Mouse (Mus musculus) CH12.LX (cell line): Measurements from ENCODE around the gene Rsbn1. TPM values are rescaled to one million over a fixed set of nuclear protein-coding genes. Genes with fewer than 3 reads are reported as not detected.

Source experiments
- DNase-seq: peaks from one replicate; pipeline ENCODE4 v3.0.0-alpha.2; 2013; ENCODE audit errors: extremely low read depth
- H3K27ac ChIP-seq: 2 replicates; pipeline ENCODE4 v1.5.1; 2012; ENCODE audit warnings: low read depth, mild to moderate bottlenecking, control low read depth, moderate library complexity; ENCODE audit not compliant: insufficient read depth
- H3K27me3 ChIP-seq: replicated peaks from 2 replicates; pipeline ENCODE3; 2012; ENCODE audit warnings: inconsistent platforms
- H3K36me3 ChIP-seq, 2 experiments: replicated peaks in 1 of 2; 2 replicates each; pipeline versions ENCODE3 to v1.6.1; 2012; ENCODE audit warnings: inconsistent platforms in 1 of 2, low read length in 1 of 2, mild to moderate bottlenecking in 1 of 2, mixed read lengths in 1 of 2, moderate library complexity in 1 of 2; ENCODE audit not compliant: control insufficient read depth in 1 of 2, insufficient read depth in 1 of 2
- H3K4me1 ChIP-seq, 2 experiments: 2 replicates each; pipeline ENCODE4 v1.6.1; 2012; ENCODE audit warnings: inconsistent platforms in 1 of 2, moderate library complexity in 1 of 2; ENCODE audit not compliant: insufficient read depth in 2 of 2, control insufficient read depth in 1 of 2
- H3K4me2 ChIP-seq: 2 replicates; pipeline ENCODE4 v1.6.1; 2012; ENCODE audit warnings: low read depth, mild to moderate bottlenecking, control low read depth; ENCODE audit not compliant: poor library complexity, insufficient read depth, severe bottlenecking
- H3K4me3 ChIP-seq, 3 experiments: fragments of 150-350 bp in 1 of 3; sonication (generic) in 1 of 3; replicated peaks in 1 of 3; 2 replicates each; pipeline versions ENCODE3 to v1.5.1; 2011 to 2012; ENCODE audit warnings: low read depth in 2 of 3, low read length in 2 of 3, mild to moderate bottlenecking in 2 of 3, moderate library complexity in 2 of 3, control low read depth in 1 of 3, improper control_type of control experiment in 1 of 3, inconsistent platforms in 1 of 3, mixed read lengths in 1 of 3; ENCODE audit not compliant: poor library complexity in 1 of 3
- H3K79me2 ChIP-seq: replicated peaks from 2 replicates; pipeline ENCODE4 v1.6.1; 2012; ENCODE audit warnings: mild to moderate bottlenecking, moderate library complexity; ENCODE audit not compliant: control insufficient read depth, poor library complexity, insufficient read depth, severe bottlenecking; ENCODE audit errors: extremely low read depth
- H3K9ac ChIP-seq: 2 replicates; pipeline ENCODE4 v1.6.1; 2012; ENCODE audit warnings: low read depth, mild to moderate bottlenecking, control low read depth, moderate library complexity; ENCODE audit not compliant: insufficient read depth
- H3K9me3 ChIP-seq: replicated peaks from 2 replicates; pipeline ENCODE3; 2012; ENCODE audit warnings: low read length, inconsistent platforms, mixed read lengths
- CHD2 ChIP-seq: IDR thresholded peaks from 2 replicates; pipeline ENCODE4 v1.6.1; 2011; ENCODE audit warnings: low read length, improper control_type of control experiment
- EP300 ChIP-seq: IDR thresholded peaks from 2 replicates; pipeline ENCODE4 v1.6.1; 2011; ENCODE audit warnings: low read length, improper control_type of control experiment
- ETS1 ChIP-seq: conservative IDR thresholded peaks from 2 replicates; pipeline ENCODE4 v1.6.1; 2012; ENCODE audit warnings: low read depth, mild to moderate bottlenecking, inconsistent platforms, low read length, improper control_type of control experiment, moderate library complexity
- IRF4 ChIP-seq: IDR thresholded peaks from 2 replicates; pipeline ENCODE4 v1.6.1; 2014; ENCODE audit warnings: low read depth, mild to moderate bottlenecking, inconsistent platforms, low read length, improper control_type of control experiment
- JUN ChIP-seq: IDR thresholded peaks from 2 replicates; pipeline ENCODE4 v1.6.1; 2011; ENCODE audit warnings: low read depth, mild to moderate bottlenecking, low read length, improper control_type of control experiment, moderate library complexity; ENCODE audit not compliant: insufficient read depth
- MAFK ChIP-seq: IDR thresholded peaks from 2 replicates; pipeline ENCODE4 v1.6.1; 2011; ENCODE audit warnings: low read length, improper control_type of control experiment; ENCODE audit not compliant: insufficient replicate concordance
- MAX ChIP-seq: IDR thresholded peaks from 2 replicates; pipeline ENCODE4 v1.6.1; 2011; ENCODE audit warnings: low read length, improper control_type of control experiment
- MXI1 ChIP-seq: IDR thresholded peaks from 2 replicates; pipeline ENCODE4 v1.6.1; 2011; ENCODE audit warnings: mild to moderate bottlenecking, low read depth, low read length, improper control_type of control experiment
- MYC ChIP-seq: IDR thresholded peaks from 2 replicates; pipeline ENCODE4 v1.6.1; 2011; ENCODE audit warnings: low read depth, mild to moderate bottlenecking, improper control_type of control experiment, low read length
- NELFE ChIP-seq: IDR thresholded peaks from 2 replicates; pipeline ENCODE4 v1.6.1; 2011; ENCODE audit warnings: low read depth, low read length, improper control_type of control experiment
- SIN3A ChIP-seq: IDR thresholded peaks from 2 replicates; pipeline ENCODE4 v1.6.1; 2012; ENCODE audit warnings: low read length, improper control_type of control experiment, inconsistent platforms
- SMC3 ChIP-seq: IDR thresholded peaks from 2 replicates; pipeline ENCODE4 v1.6.1; 2011; ENCODE audit warnings: low read depth, low read length, improper control_type of control experiment
- TBP ChIP-seq: conservative IDR thresholded peaks from 2 replicates; pipeline ENCODE4 v1.6.1; 2011; ENCODE audit warnings: low read depth, low read length, improper control_type of control experiment
- TCF12 ChIP-seq: IDR thresholded peaks from 2 replicates; pipeline ENCODE4 v1.6.1; 2014; ENCODE audit warnings: low read depth, mild to moderate bottlenecking, inconsistent platforms, low read length, improper control_type of control experiment
- USF1 ChIP-seq: IDR thresholded peaks from 2 replicates; pipeline ENCODE4 v1.6.1; 2014; ENCODE audit warnings: low read depth, mild to moderate bottlenecking, inconsistent platforms, low read length, improper control_type of control experiment
- USF2 ChIP-seq: conservative IDR thresholded peaks from 2 replicates; pipeline ENCODE4 v1.6.1; 2011; ENCODE audit warnings: low read depth, low read length, improper control_type of control experiment
- ZC3H11A ChIP-seq: IDR thresholded peaks from 2 replicates; pipeline ENCODE4 v1.6.1; 2012; ENCODE audit warnings: low read depth, mild to moderate bottlenecking, inconsistent platforms, low read length, improper control_type of control experiment
- ZNF384 ChIP-seq: IDR thresholded peaks from 2 replicates; pipeline ENCODE4 v1.6.1; 2012; ENCODE audit warnings: low read depth, low read length, improper control_type of control experiment, inconsistent platforms
- dilution Hi-C: fragments of 300-500 bp; cut with MboI; formaldehyde crosslinking; loops from 2 replicates; pipeline ENCODE4 v1.14.3; 2020; ENCODE audit warnings: low sequenced_read_pairs; ENCODE audit not compliant: extremely low pct_unique_long_range_greater_than_20kb, extremely low pct_ligation_motif_present
- in situ Hi-C: fragments of 300-500 bp; cut with MboI; formaldehyde crosslinking; loops from 3 replicates; pipeline ENCODE4 v1.14.3; 2019; ENCODE audit warnings: low sequenced_read_pairs, low pct_ligation_motif_present, low pct_unique_long_range_greater_than_20kb, mixed read lengths
- polyA plus RNA-seq: library from polyadenylated mRNA; unstranded; fragments of >175 nt; gene quantifications from 2 replicates; pipeline ENCODE4 v1.2.1, GENCODE M21; 2012; ENCODE audit warnings: low read depth; ENCODE audit not compliant: insufficient read length
- total RNA-seq, 2 experiments: library from RNA; depleted of rRNA; stranded (reverse); fragments of 300-350 nt in 1 of 2; fragments of >200 nt in 1 of 2; gene quantifications; 2 replicates each; pipeline ENCODE4 v1.2.3; 2012 to 2014

Gene Rsbn1
- total and polyA plus RNA-seq, 3 experiments, result 13.0 to 19.6 (median 13.8) TPM

DNA sequence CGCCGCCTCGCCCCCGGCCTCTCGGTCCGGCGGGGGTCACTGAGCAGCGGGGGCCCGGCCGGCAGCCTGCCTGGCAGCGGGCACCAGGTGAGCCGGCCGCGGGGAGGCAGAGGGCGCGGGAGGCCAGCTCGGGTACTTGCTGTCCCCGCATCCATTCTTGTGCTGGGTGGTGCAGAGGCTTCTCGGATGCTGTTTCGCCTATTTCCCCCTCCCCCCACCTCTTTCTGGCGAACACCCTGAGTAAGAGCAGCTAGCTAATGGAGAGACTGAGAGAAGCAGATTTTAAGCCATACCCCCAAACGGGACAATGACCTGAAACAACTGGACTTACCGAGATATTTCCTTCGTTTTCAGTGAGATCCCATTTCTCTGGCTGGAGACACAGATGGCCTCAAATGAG is 54.8 kb downstream of the Rsbn1 start:
- peak overlapping the region; percentile 42; the same call in 1 of the 2 replicates for H3K4me2 ChIP-seq
- peaks cover 11 to 49% of the 10 kb centered on the region in 2 experiments for H3K36me3 ChIP-seq
- peak overlapping the region; percentile 89 for H3K27ac ChIP-seq
- H3K4me3 ChIP-seq, result peak overlapping the region; percentile 81 to 96 (median 84)
- H3K4me1 ChIP-seq, result peaks cover 0 to 36% of the 10 kb centered on the region in 2 experiments; a peak in 2 of 4 replicates
- peak overlapping the region; percentile 84 for H3K9ac ChIP-seq
- no peaks in the 10 kb centered on the region for H3K27me3 ChIP-seq
- peaks cover 21% of the 10 kb centered on the region for H3K79me2 ChIP-seq
- no peaks in the 10 kb centered on the region for H3K9me3 ChIP-seq
- in situ Hi-C loops, result no loop called here
- peak; percentile 63 for DNase-seq
- TF ChIP-seq MAX, result no peak
- no peak for TF ChIP-seq JUN
- no peak for TF ChIP-seq USF1
- TF ChIP-seq MAFK, result no peak
- TF ChIP-seq NELFE, result no peak
- no peak for TF ChIP-seq USF2
- no peak for TF ChIP-seq ZNF384
- TF ChIP-seq IRF4, result no peak
- no peak for TF ChIP-seq CHD2
- TF ChIP-seq TBP, result no peak
- no peak for TF ChIP-seq MXI1
- no peak for TF ChIP-seq ZC3H11A
- no peak for TF ChIP-seq MYC
- no peak for TF ChIP-seq TCF12
- dilution Hi-C loops, result no loop called here

GRCm38 (mm10) chr3:103971157-103971556 is 57.2 kb downstream of the Rsbn1 start:
- Histone ChIP-seq H3K36me3 (peaks cover 7 to 49% of the 10 kb centered on the region in 2 experiments), H3K27ac (no peak overlapping the region), H3K4me2 (no peak overlapping the region), H3K4me3 (no peak overlapping the region), H3K9me3 (no peaks in the 10 kb centered on the region), H3K27me3 (no peaks in the 10 kb centered on the region), H3K9ac (no peak overlapping the region), H3K4me1 (peaks cover 2 to 49% of the 10 kb centered on the region in 2 experiments; a peak in 2 of 4 replicates), H3K79me2 (peaks cover 15% of the 10 kb centered on the region)
- TF ChIP-seq ETS1 (no peak), SIN3A (no peak), TCF12 (no peak), EP300 (no peak), SMC3 (no peak)
- in situ Hi-C loops (no loop called here), dilution Hi-C loops (no loop called here)
- no peak for DNase-seq
